Comparison of ENCODE assay signal across 26 mouse cellular contexts in the genomic region with DNA sequence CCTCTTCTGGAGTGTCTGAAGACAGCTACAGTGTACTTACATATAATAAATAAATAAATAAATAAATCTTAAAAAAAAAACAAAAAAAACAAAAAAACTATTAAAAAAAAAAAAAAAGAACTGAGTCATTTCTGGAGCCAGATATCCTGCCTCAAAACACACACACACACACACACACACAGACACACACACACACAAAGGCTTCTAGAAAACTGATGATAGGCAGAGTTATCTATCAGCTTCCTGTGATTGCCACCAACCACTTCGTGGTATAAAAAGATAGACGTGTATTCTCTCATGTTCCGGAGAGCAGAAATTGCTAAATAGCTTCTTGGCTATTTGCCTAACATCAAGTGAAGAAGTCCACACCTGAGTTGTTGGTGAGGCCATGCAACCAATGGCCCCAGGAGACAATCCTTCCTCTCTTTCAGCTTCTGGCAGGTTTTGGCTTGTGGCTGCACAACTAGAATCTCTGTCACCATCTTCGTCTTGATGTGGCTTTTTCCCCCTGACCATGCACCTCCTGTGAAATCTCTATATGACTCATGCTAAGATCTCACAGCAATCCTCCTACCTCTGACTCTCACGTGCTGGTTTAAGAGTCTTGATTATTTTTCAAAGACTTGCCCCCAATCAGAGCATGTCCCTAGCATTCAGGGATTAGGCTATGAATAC. TPM values are rescaled to one million over a fixed set of nuclear protein-coding genes. Genes with fewer than 3 reads are reported as not detected.
DNase-seq lines count a peak whose midpoint lies in the region; ATAC-seq and TF ChIP-seq lines count a peak whose summit lies in the region.
"Had no signal": no experiment of that assay in that cellular context is flagged by ENCODE, and none has a peak within 500 bp of the region (broad histone marks: within the 10 kb centered on the region; RNA-seq: fewer than 3 reads in every experiment).

No protein-coding gene starts in this region.

- 0 out of 4 replicates have a peak, but pooled peaks cover 0 to 9% of the 10 kb centered on the region in 2 experiments for H3K4me1 ChIP-seq in MEL (ENCODE audit: control insufficient read depth in 1 of 2, insufficient read depth in 2 of 2, low read length in 2 of 2)
- no peaks in the 10 kb centered on the region for H3K4me1 ChIP-seq in hindbrain, embryonic 10.5 days (replicated peaks)
- H3K4me1 ChIP-seq: embryonic facial prominence, embryonic 10.5 days; heart, embryonic 15.5 days; hindbrain, embryonic 15.5 days had no signal

- H3K9me3 ChIP-seq in MEL (replicated peaks; ENCODE audit: insufficient read depth, low read length): no peaks in the 10 kb centered on the region
- H3K9me3 ChIP-seq in hindbrain, embryonic 10.5 days: no peaks in the 10 kb centered on the region
- H3K9me3 ChIP-seq: embryonic facial prominence, embryonic 10.5 days; G1E; heart, embryonic 15.5 days; hindbrain, embryonic 15.5 days had no signal

- no peak for TF ChIP-seq CTCF in MEL (IDR thresholded peaks at IDR 0.05 in 2 of 3, conservative IDR thresholded peaks at IDR 0.05 in 1 of 3; ENCODE audit: control insufficient read depth in 1 of 3, insufficient read depth in 1 of 3, low read depth in 2 of 3, low read length in 3 of 3, poor library complexity in 1 of 3, severe bottlenecking in 1 of 3)

- no peak overlapping the region for H3K27ac ChIP-seq in MEL (ENCODE audit: control insufficient read depth, low read depth, low read length)
- H3K27ac ChIP-seq in hindbrain, embryonic 10.5 days: no peak overlapping the region
- H3K27ac ChIP-seq: embryonic facial prominence, embryonic 10.5 days; heart, adult 2 months; heart, embryonic 15.5 days; hindbrain, embryonic 15.5 days had no signal

- TF ChIP-seq RAD21 in MEL (IDR thresholded peaks at IDR 0.05; ENCODE audit: low read depth, low read length): no peak

- no peaks in the 10 kb centered on the region for H3K79me2 ChIP-seq in MEL (ENCODE audit: control insufficient read depth, insufficient read depth, low read length, poor library complexity)

- no peak for TF ChIP-seq POLR2A in MEL (IDR thresholded peaks at IDR 0.05; ENCODE audit: control insufficient read depth in 1 of 2, insufficient read depth in 1 of 2, low read depth in 1 of 2, low read length in 2 of 2, poor library complexity in 1 of 2)

- 92% methylated on average over 5 of the region's 5 CpGs for WGBS in hindbrain, embryonic 10.5 days

- intact Hi-C loops in left cerebral cortex, postnatal 4 days (cut with DNase I): no loop called here

- H3K27me3 ChIP-seq in MEL (ENCODE audit: control insufficient read depth in 1 of 2, insufficient read depth in 2 of 2, low read length in 2 of 2): no peaks in the 10 kb centered on the region
- H3K27me3 ChIP-seq in hindbrain, embryonic 10.5 days (ENCODE audit: insufficient read depth, poor library complexity, severe bottlenecking): no peaks in the 10 kb centered on the region
- H3K27me3 ChIP-seq: heart, embryonic 15.5 days; hindbrain, embryonic 15.5 days had no signal

- ATAC-seq in inflammation-experienced regulatory T-cells, adult 6 months: peak; percentile 78
- ATAC-seq: forebrain, embryonic 14.5 days had no signal

- peak; percentile 65 to 75 for TF ChIP-seq EP300 in MEL (IDR thresholded peaks at IDR 0.05; ENCODE audit: low read depth in 1 of 2, low read length in 2 of 2)

- DNase-seq in 416B (ENCODE audit: low read depth) (peak; percentile 86), MEL (ENCODE audit: low read depth, low spot score) (peak; percentile 57)
- peak; percentile 53 for DNase-seq in CD4-positive, CD25-positive, alpha-beta regulatory T cell, adult 2 months (ENCODE audit: low read depth, low spot score)
- DNase-seq in hindbrain, embryonic 10.5 days (ENCODE audit: low spot score): no peak
- no peak for DNase-seq in thymus, postnatal 14 days
- DNase-seq in left cerebral cortex, postnatal 4 days: no peak
- no peak for DNase-seq in gastrocnemius, postnatal 25 days
- DNase-seq: adrenal gland, adult 2 months; adrenal gland, postnatal 25 days; cerebellum, adult 18-20 months; cerebellum, adult 9-11 months; cerebellum, postnatal 36 days; heart, adult 2 months; heart, postnatal 14 days; kidney, adult 18-20 months had no signal

- no peak overlapping the region for H3K4me3 ChIP-seq in MEL (ENCODE audit: control insufficient read depth in 1 of 2, insufficient read depth in 1 of 2, low read depth in 2 of 2, low read length in 2 of 2)
- H3K4me3 ChIP-seq in hindbrain, embryonic 10.5 days: no peak overlapping the region
- H3K4me3 ChIP-seq: embryonic facial prominence, embryonic 10.5 days; heart, adult 2 months; heart, embryonic 15.5 days; hindbrain, embryonic 15.5 days had no signal

- H3K36me3 ChIP-seq in MEL (ENCODE audit: control insufficient read depth in 1 of 2, insufficient read depth in 2 of 2, low read length in 2 of 2): no peaks in the 10 kb centered on the region
- H3K36me3 ChIP-seq in hindbrain, embryonic 10.5 days: no peaks in the 10 kb centered on the region
- H3K36me3 ChIP-seq: embryonic facial prominence, embryonic 10.5 days; G1E; heart, embryonic 15.5 days; hindbrain, embryonic 15.5 days had no signal

- no peak overlapping the region for H3K9ac ChIP-seq in MEL (ENCODE audit: control insufficient read depth, low read depth, low read length, poor library complexity, severe bottlenecking)
- H3K9ac ChIP-seq: heart, embryonic 15.5 days; hindbrain, embryonic 15.5 days had no signal

TF ChIP-seq in MEL, 35 proteins besides CTCF, POLR2A, EP300 and RAD21:
- TF ChIP-seq ZKSCAN1 (IDR thresholded peaks at IDR 0.05; ENCODE audit: low read depth, low read length): no peak
- TF ChIP-seq USF2 (IDR thresholded peaks at IDR 0.05; ENCODE audit: borderline replicate concordance in 1 of 2, insufficient read depth in 1 of 2, low read depth in 1 of 2, low read length in 2 of 2): no peak
- TF ChIP-seq SIN3A (IDR thresholded peaks at IDR 0.05; ENCODE audit: low read length): no peak
- TF ChIP-seq RCOR1 (IDR thresholded peaks at IDR 0.05; ENCODE audit: low read depth, low read length): peak; percentile 84
- 0 out of 2 replicates have a peak, but pooled peaks have one; percentile 32 for TF ChIP-seq HCFC1 (IDR thresholded peaks at IDR 0.05; ENCODE audit: low read depth, low read length)
- peak; percentile 91 for TF ChIP-seq ZNF384 (IDR thresholded peaks at IDR 0.05; ENCODE audit: low read depth, low read length)
- TF ChIP-seq ETS1 (IDR thresholded peaks at IDR 0.05; ENCODE audit: low read depth, low read length): peak; percentile 59
- no peak for TF ChIP-seq POLR2AphosphoS2 (IDR thresholded peaks at IDR 0.05; ENCODE audit: low read length)
- TF ChIP-seq TCF12 (IDR thresholded peaks at IDR 0.05; ENCODE audit: low read depth, low read length): peak; percentile 79
- peak; percentile 23; the same call in 1 of the 2 replicates for TF ChIP-seq MAFK (IDR thresholded peaks at IDR 0.05; ENCODE audit: borderline replicate concordance, low read depth, low read length)
- peak; percentile 73; the same call in 1 of the 2 replicates for TF ChIP-seq GATA1 (IDR thresholded peaks at IDR 0.05; ENCODE audit: low read depth, low read length)
- TF ChIP-seq BHLHE40 (IDR thresholded peaks at IDR 0.05; ENCODE audit: borderline replicate concordance, low read depth, low read length): peak; percentile 64
- TF ChIP-seq POLR2AphosphoS5 (IDR thresholded peaks at IDR 0.05; ENCODE audit: borderline replicate concordance, low read depth, low read length): no peak
TF ChIP-seq in MEL: peak in this region for 8.

RNA-seq across cellular contexts. Expression of a gene that starts 17.1 kb away (rescaled TPM):
- total RNA-seq in MEL (2012; rRNA removed): not detected in 2 replicates
- not detected for polyA plus RNA-seq in MEL (2012; ENCODE audit: insufficient read depth in 1 of 2, insufficient read length in 2 of 2, low read depth in 1 of 2, low replicate concordance in 2 of 2, missing spikeins in 1 of 2)
- not detected for polyA plus RNA-seq in inflammation-experienced regulatory T-cells, adult 6 months (2017; shearing (Covaris generic))
- polyA plus RNA-seq in hindbrain, embryonic 10.5 days (2016; fragmentation: Nextera tagmentation; extraction: Ambion mirVana): not detected in 2 replicates
- not detected for total RNA-seq in left cerebral cortex, postnatal 4 days (2021)
- total RNA-seq in gastrocnemius, postnatal 25 days (2021): not detected
- total RNA-seq: adrenal gland, adult 2 months; adrenal gland, postnatal 25 days; G1E; gastrocnemius, postnatal 4 days; heart, adult 2 months; heart, postnatal 14 days had no signal
- polyA plus RNA-seq: adrenal gland, adult 2 months; embryonic facial prominence, embryonic 10.5 days; embryonic facial prominence, embryonic 14.5 days; forebrain, embryonic 14.5 days; G1E; heart, adult 2 months; heart, embryonic 11.5 days; heart, embryonic 15.5 days; hindbrain, embryonic 11.5 days; hindbrain, embryonic 15.5 days; intestine, embryonic 14.5 days had no signal

RNA-seq across cellular contexts. Expression of a gene that starts 28.5 kb away (rescaled TPM):
- total RNA-seq in MEL (2012; rRNA removed): 91.0 and 101 TPM in 2 replicates
- polyA plus RNA-seq in MEL (2012; ENCODE audit: insufficient read depth in 1 of 2, insufficient read length in 2 of 2, low read depth in 1 of 2, low replicate concordance in 2 of 2, missing spikeins in 1 of 2): 100 to 1,000 TPM in 1 of 2 experiments, not detected in 1; 116 TPM
- 10 to 100 TPM; 16.9 to 24.2 (median 18.5) TPM for polyA plus RNA-seq in inflammation-experienced regulatory T-cells, adult 6 months (2017; shearing (Covaris generic))
- 51.7 and 54.4 TPM in 2 replicates for polyA plus RNA-seq in hindbrain, embryonic 10.5 days (2016; fragmentation: Nextera tagmentation; extraction: Ambion mirVana)
- total RNA-seq in left cerebral cortex, postnatal 4 days (2021): 10 to 100 TPM; 60.0 to 64.4 TPM
- 10 to 100 TPM; 10.2 to 11.8 TPM for total RNA-seq in gastrocnemius, postnatal 25 days (2021)

RNA-seq across cellular contexts. Expression of a gene that starts 48.6 kb away (rescaled TPM):
- total RNA-seq in MEL (2012; rRNA removed): 16.4 and 22.2 TPM in 2 replicates
- polyA plus RNA-seq in MEL (2012; ENCODE audit: insufficient read depth in 1 of 2, insufficient read length in 2 of 2, low read depth in 1 of 2, low replicate concordance in 2 of 2, missing spikeins in 1 of 2): 10 to 100 TPM; 62.4 to 90.7 TPM
- 10 to 100 TPM; 33.1 to 43.5 (median 36.8) TPM for polyA plus RNA-seq in inflammation-experienced regulatory T-cells, adult 6 months (2017; shearing (Covaris generic))
- 30.6 and 33.5 TPM in 2 replicates for polyA plus RNA-seq in hindbrain, embryonic 10.5 days (2016; fragmentation: Nextera tagmentation; extraction: Ambion mirVana)
- total RNA-seq in left cerebral cortex, postnatal 4 days (2021): 10 to 100 TPM; 40.4 to 46.1 TPM
- total RNA-seq in gastrocnemius, postnatal 25 days (2021): 10 to 100 TPM; 33.8 to 39.3 TPM

Comparison
In these comparisons a context has a peak if more than half of its experiments do, and no peak if none do; other contexts are left out.
1. DNase-seq: peak in 416B (single experiment), CD4-positive, CD25-positive, alpha-beta regulatory T cell, adult 2 months (single experiment) and MEL (single experiment); none in hindbrain, embryonic 10.5 days (single experiment), thymus, postnatal 14 days (single experiment), left cerebral cortex, postnatal 4 days (single experiment) and gastrocnemius, postnatal 25 days (single experiment).